Mouse (Mus musculus) liver, postnatal 0 days (tissue): ENCODE measurements at regions not wholly inside any gene's neighbourhood (a gene's known extent, or its start where the extent isn't known, plus 50 kb on each side); places are given as distances from the start of the nearest gene placed in this dataset.
A peak's percentile ranks its signal among the peaks of the same experiment; 100 is the strongest.

Experiments
- ATAC-seq: fragments of 200-750 bp; cut with Nextera tagmentation; 2 replicates; pipeline ENCODE4 v1.8.0; 2017; ENCODE audit warnings: mild to moderate bottlenecking, moderate library complexity
- DNase-seq: peaks from one replicate; pipeline ENCODE4 v3.0.0-alpha.2; 2016
- H3K27ac ChIP-seq: fragments of 300-500 bp; sonication (generic); 2 replicates; pipeline ENCODE4 v1.5.1; 2014; ENCODE audit warnings: antibody characterized with exemption, moderate library complexity, mild to moderate bottlenecking, low read depth
- H3K27me3 ChIP-seq: fragments of 300-500 bp; sonication (generic); 2 replicates; pipeline ENCODE4 v1.6.1; 2014; ENCODE audit warnings: low read length, control low read depth, mixed read lengths; ENCODE audit not compliant: insufficient read depth
- H3K36me3 ChIP-seq: fragments of 300-500 bp; sonication (generic); replicated peaks from 2 replicates; pipeline ENCODE4 v1.6.1; 2014; ENCODE audit warnings: mild to moderate bottlenecking, control low read depth, low read length, moderate library complexity, mixed read lengths; ENCODE audit not compliant: insufficient read depth
- H3K4me1 ChIP-seq: fragments of 300-500 bp; sonication (generic); 2 replicates; pipeline ENCODE4 v1.6.1; 2014; ENCODE audit warnings: antibody characterized with exemption, mild to moderate bottlenecking, control low read depth; ENCODE audit not compliant: insufficient read depth
- H3K4me2 ChIP-seq: fragments of 300-500 bp; sonication (generic); 2 replicates; pipeline ENCODE4 v1.6.1; 2014; ENCODE audit warnings: low read depth, mild to moderate bottlenecking, low read length, moderate library complexity, mixed read lengths
- H3K4me3 ChIP-seq: fragments of 300-500 bp; sonication (generic); 2 replicates; pipeline ENCODE4 v1.5.1; 2014; ENCODE audit warnings: low read depth, low read length
- H3K9ac ChIP-seq: fragments of 300-500 bp; sonication (generic); replicated peaks from 2 replicates; pipeline ENCODE4 v1.6.1; 2014; ENCODE audit warnings: mild to moderate bottlenecking, moderate library complexity
- H3K9me3 ChIP-seq: fragments of 300-500 bp; sonication (generic); 2 replicates; pipeline ENCODE4 v1.6.1; 2016; ENCODE audit warnings: mild to moderate bottlenecking, control low read depth, low read length, mixed read lengths
- CTCF ChIP-seq: sonication (generic); IDR thresholded peaks from 2 replicates; pipeline ENCODE4 v1.5.1; 2016; ENCODE audit warnings: antibody characterized with exemption, low read depth
- EP300 ChIP-seq: IDR thresholded peaks from 2 replicates; pipeline ENCODE4 v1.6.1; 2016; ENCODE audit warnings: antibody characterized with exemption, low read depth, mild to moderate bottlenecking
- WGBS: fragments of 180-500 bp; shearing (Covaris S2); extraction: QIAGEN DNeasy Blood & Tissue Kit; methylation state at CpG from one replicate; pipeline ENCODE4 v1.1.7; 2014; ENCODE audit not compliant: insufficient replicate concordance; 5-methylcytosine and 5-hydroxymethylcytosine counted together

DNA sequence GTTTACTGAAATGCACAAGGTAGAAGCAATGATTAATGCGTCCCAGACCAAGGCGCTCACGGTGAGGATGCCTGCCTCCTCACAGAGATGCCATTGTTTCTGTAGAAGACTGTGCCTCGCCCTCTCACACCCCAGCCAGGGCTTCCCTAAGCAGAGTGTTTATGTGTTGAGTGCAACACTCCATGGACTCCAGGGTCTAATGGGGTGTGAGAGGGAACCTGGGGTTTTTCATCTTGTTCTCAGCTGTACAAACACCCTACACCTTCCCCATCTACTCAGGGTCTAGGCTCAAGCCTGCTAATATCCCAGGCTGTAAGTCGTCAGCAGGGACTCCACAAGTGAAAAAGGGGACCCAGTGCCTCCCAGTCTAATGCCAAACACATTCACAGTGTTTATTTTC lies 620.2 kb downstream of the Rab28 start:
- DNase-seq = no peak
- Histone ChIP-seq H3K36me3 (no peaks in the 10 kb centered on the region), H3K27ac (no peak overlapping the region), H3K4me3 (no peak overlapping the region), H3K9me3 (no peaks in the 10 kb centered on the region), H3K4me2 (no peak overlapping the region), H3K4me1 (no peaks in the 10 kb centered on the region), H3K27me3 (no peaks in the 10 kb centered on the region), H3K9ac (no peak overlapping the region)
- TF ChIP-seq CTCF = no peak
- TF ChIP-seq EP300 = no peak
- no peak for ATAC-seq
- WGBS = 52% methylated on average over 5 of the region's 5 CpGs

DNA sequence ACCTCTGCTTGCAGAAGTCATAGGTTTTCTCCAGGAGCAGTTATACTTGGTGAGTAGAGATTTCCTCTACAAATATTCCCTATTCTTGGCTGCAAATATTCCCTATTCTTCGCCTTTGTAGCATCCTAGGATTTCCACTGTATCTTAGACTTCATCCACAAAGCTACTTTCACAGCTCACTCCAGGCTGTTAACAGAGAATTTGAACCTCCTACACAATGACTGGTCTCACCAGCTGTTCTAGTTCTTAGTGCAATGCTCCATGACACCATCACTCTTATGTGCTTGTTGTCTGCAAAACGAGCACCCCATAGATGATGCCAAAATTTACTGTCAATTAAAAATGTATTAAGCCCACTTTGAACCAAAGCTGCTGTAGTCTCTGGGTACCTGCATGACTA lies 631.5 kb downstream of the Rab28 start:
- Histone ChIP-seq H3K4me1 (no peaks in the 10 kb centered on the region), H3K9ac (no peak overlapping the region), H3K27me3 (no peaks in the 10 kb centered on the region), H3K9me3 (no peaks in the 10 kb centered on the region), H3K27ac (no peak overlapping the region), H3K4me3 (no peak overlapping the region), H3K4me2 (no peak overlapping the region), H3K36me3 (no peaks in the 10 kb centered on the region)
- WGBS = 64% methylated on average over 2 of the region's 2 CpGs
- DNase-seq (no peak), ATAC-seq (no peak)
- TF ChIP-seq EP300 = no peak
- TF ChIP-seq CTCF = no peak

DNA sequence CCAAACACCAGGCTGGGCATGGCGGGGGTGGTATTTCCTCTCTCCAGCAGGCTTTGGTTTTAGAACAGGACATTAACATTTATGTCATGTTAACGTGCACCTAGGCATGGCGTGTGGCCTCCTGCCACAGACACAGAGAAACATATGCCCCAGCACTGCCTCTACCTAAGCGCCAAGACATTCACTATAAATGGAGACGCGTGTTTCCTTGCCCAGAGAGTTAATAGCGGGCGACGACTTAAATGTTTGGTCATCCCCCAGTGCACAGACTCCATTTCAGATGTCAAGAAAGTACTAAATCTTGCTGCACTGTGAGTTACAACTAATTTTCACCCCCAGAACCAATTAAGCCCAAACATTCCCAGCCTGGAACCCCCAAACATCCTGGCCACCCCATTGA lies 646.3 kb downstream of the Rab28 start:
- Histone ChIP-seq H3K4me1 (no peaks in the 10 kb centered on the region), H3K27me3 (no peaks in the 10 kb centered on the region), H3K9ac (no peak overlapping the region), H3K9me3 (no peaks in the 10 kb centered on the region), H3K4me3 (no peak overlapping the region), H3K4me2 (no peak overlapping the region), H3K27ac (no peak overlapping the region), H3K36me3 (no peaks in the 10 kb centered on the region)
- WGBS = 85% methylated on average over 9 of the region's 9 CpGs
- no peak for TF ChIP-seq CTCF
- no peak for TF ChIP-seq EP300
- DNase-seq (no peak), ATAC-seq (no peak)

DNA sequence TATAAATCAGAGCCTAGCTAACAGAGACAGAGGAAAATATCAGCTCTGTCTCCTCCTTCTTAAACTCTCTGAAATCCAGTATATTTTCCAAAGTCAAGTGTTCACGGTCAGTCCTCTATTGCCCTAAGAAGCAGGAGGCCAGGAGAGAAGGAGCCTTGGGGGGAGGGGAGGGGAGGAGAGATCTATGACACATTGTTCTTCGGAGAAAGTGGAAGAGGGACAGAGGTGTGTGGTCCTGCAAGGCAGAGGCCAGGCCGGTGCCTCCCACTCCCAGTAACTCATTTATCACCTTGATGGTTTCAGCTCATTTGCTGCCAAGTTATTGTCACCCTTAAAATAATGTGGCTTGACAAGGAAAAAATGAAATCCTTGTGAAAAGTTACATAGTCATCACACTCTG lies 646.7 kb downstream of the Rab28 start:
- H3K4me1 ChIP-seq = no peaks in the 10 kb centered on the region
- no peak for DNase-seq
- no peaks in the 10 kb centered on the region for H3K27me3 ChIP-seq
- no peak overlapping the region for H3K27ac ChIP-seq
- no peaks in the 10 kb centered on the region for H3K36me3 ChIP-seq
- no peak overlapping the region for H3K4me2 ChIP-seq
- H3K9me3 ChIP-seq = no peaks in the 10 kb centered on the region
- H3K4me3 ChIP-seq = no peak overlapping the region
- no peak overlapping the region for H3K9ac ChIP-seq
- TF ChIP-seq CTCF = no peak
- no peak for TF ChIP-seq EP300
- ATAC-seq = no peak
- 58% methylated on average over 3 of the region's 3 CpGs for whole genome bisulfite sequencing

DNA sequence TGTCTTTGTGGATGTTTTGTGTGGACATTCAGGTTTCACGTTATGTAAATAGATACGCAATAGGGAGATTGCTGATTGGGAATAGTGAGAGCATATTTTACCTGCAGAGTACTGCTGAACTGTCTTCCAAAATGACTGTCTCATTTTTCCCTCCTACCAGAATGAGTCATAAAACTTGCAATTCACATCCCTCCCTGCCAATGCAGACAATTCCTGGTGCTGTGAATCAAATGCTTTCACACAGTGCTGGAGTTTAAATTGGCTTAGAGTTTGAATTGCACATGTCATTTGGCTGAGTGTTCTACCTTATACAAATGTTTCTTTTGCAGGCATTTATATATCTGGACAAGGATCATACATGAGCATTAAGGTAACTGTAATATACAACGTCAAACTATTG lies 649.9 kb downstream of the Rab28 start:
- no peaks in the 10 kb centered on the region for H3K36me3 ChIP-seq
- no peaks in the 10 kb centered on the region for H3K4me1 ChIP-seq
- DNase-seq (no peak), ATAC-seq (no peak)
- H3K27me3 ChIP-seq = no peaks in the 10 kb centered on the region
- 84% methylated on average over 3 of the region's 3 CpGs for WGBS
- no peak overlapping the region for H3K9ac ChIP-seq
- H3K9me3 ChIP-seq = no peaks in the 10 kb centered on the region
- no peak overlapping the region for H3K4me2 ChIP-seq
- no peak overlapping the region for H3K27ac ChIP-seq
- H3K4me3 ChIP-seq = no peak overlapping the region
- TF ChIP-seq EP300 = no peak
- no peak for TF ChIP-seq CTCF

DNA sequence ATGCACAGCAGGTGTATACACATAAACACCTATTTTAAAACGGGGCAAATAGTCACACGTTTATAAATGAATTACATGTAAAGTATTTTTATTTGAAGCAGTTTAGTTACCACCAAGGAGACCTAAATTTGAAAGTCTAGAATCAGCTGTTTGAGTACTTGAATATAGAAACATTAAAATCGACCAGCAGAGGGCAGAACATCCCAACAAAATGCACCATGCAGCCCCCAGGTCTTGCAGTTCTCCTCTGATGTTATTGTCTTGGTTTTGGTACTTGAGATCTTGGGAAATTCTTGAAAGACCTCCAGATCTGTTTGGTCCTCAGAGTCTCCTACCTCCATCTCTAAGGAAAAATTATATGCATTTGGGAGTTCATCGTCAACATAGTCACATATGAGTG lies 656.0 kb downstream of the Rab28 start:
- no peaks in the 10 kb centered on the region for H3K4me1 ChIP-seq
- H3K36me3 ChIP-seq = no peaks in the 10 kb centered on the region
- no peaks in the 10 kb centered on the region for H3K9me3 ChIP-seq
- no peak overlapping the region for H3K4me2 ChIP-seq
- no peak overlapping the region for H3K9ac ChIP-seq
- WGBS = 25% methylated on average over 4 of the region's 4 CpGs
- DNase-seq = no peak
- no peak overlapping the region for H3K4me3 ChIP-seq
- TF ChIP-seq EP300 = no peak
- peak; percentile 51 for TF ChIP-seq CTCF
- H3K27me3 ChIP-seq = no peaks in the 10 kb centered on the region
- no peak overlapping the region for H3K27ac ChIP-seq
- ATAC-seq = no peak

DNA sequence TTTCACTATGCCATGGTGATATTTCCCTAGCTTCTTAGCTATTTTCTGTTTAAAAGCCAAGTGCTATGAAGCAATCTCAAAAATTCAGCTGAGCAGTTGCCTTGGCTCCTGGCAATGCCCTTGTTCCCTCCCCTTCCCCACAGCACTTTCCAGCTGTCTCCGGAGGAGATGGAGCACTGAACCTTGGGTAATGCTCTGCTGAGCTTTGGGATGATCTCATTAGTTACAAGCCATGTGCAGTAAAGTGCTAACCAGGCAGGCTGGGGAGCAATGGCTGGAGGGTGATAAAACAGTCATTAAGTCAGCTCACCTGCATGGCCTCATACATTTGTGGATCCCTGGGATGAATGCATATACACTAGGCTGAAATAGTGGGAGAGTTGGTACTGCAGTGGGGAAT lies 659.4 kb downstream of the Rab28 start:
- Histone ChIP-seq H3K27ac (no peak overlapping the region), H3K27me3 (no peaks in the 10 kb centered on the region), H3K4me1 (no peaks in the 10 kb centered on the region), H3K9me3 (no peaks in the 10 kb centered on the region), H3K4me2 (no peak overlapping the region), H3K9ac (no peak overlapping the region), H3K36me3 (no peaks in the 10 kb centered on the region), H3K4me3 (no peak overlapping the region)
- DNase-seq (no peak), ATAC-seq (no peak)
- TF ChIP-seq CTCF (no peak), EP300 (no peak)
- WGBS = 20% methylated on average over 1 of the region's 1 CpGs
